Mouse (Mus musculus): ENCODE results near the gene Pkig. TPM values are rescaled to one million over a fixed set of nuclear protein-coding genes. Genes with fewer than 3 reads are reported as not detected.

Pkig gene
- total RNA-seq, 2 experiments from 2014 or later, result 86.6 to 93.5 TPM

- no peak for ATAC-seq (replicated peaks; ENCODE audit: low FRiP score, poor library complexity, severe bottlenecking)
These were observed 44.7 kb downstream of the Pkig start for GRCm38 (mm10) chr2:163702921-163703320.

GRCm38 (mm10) chr2:163703599-163704260 lies 45.5 kb downstream of the Pkig start:
- no peak for ATAC-seq (replicated peaks; ENCODE audit: low FRiP score, poor library complexity, severe bottlenecking)

GRCm38 (mm10) chr2:163708321-163708720 lies 50.1 kb downstream of the Pkig start:
- ATAC-seq (replicated peaks; ENCODE audit: low FRiP score, poor library complexity, severe bottlenecking), result no peak

- ATAC-seq (replicated peaks; ENCODE audit: low FRiP score, poor library complexity, severe bottlenecking), result no peak
These were observed 50.6 kb downstream of the Pkig start for GRCm38 (mm10) chr2:163708763-163709250.

- ATAC-seq (replicated peaks; ENCODE audit: low FRiP score, poor library complexity, severe bottlenecking), result no peak
These were observed 51.8 kb downstream of the Pkig start for GRCm38 (mm10) chr2:163710000-163710399.

GRCm38 (mm10) chr2:163710606-163711159 lies 52.5 kb downstream of the Pkig start:
- no peak for ATAC-seq (replicated peaks; ENCODE audit: low FRiP score, poor library complexity, severe bottlenecking)

- ATAC-seq (replicated peaks; ENCODE audit: low FRiP score, poor library complexity, severe bottlenecking), result no peak
These were observed 53.2 kb downstream of the Pkig start for GRCm38 (mm10) chr2:163711368-163711868.

GRCm38 (mm10) chr2:163712473-163712872 lies 54.3 kb downstream of the Pkig start:
- no peak for ATAC-seq (replicated peaks; ENCODE audit: low FRiP score, poor library complexity, severe bottlenecking)

GRCm38 (mm10) chr2:163712874-163713273 lies 54.7 kb downstream of the Pkig start:
- no peak for ATAC-seq (replicated peaks; ENCODE audit: low FRiP score, poor library complexity, severe bottlenecking)

GRCm38 (mm10) chr2:163713340-163713739 lies 55.2 kb downstream of the Pkig start:
- ATAC-seq (replicated peaks; ENCODE audit: low FRiP score, poor library complexity, severe bottlenecking), result no peak

- ATAC-seq (replicated peaks; ENCODE audit: low FRiP score, poor library complexity, severe bottlenecking), result no peak
These were observed 58.3 kb downstream of the Pkig start for GRCm38 (mm10) chr2:163716448-163716847.

- ATAC-seq (replicated peaks; ENCODE audit: low FRiP score, poor library complexity, severe bottlenecking), result no peak
These were observed 58.7 kb downstream of the Pkig start for GRCm38 (mm10) chr2:163716853-163717252.

GRCm38 (mm10) chr2:163718526-163718925 lies 60.3 kb downstream of the Pkig start:
- ATAC-seq (replicated peaks; ENCODE audit: low FRiP score, poor library complexity, severe bottlenecking), result no peak

- peak; percentile 84 for ATAC-seq (replicated peaks; ENCODE audit: low FRiP score, poor library complexity, severe bottlenecking)
These were observed 60.9 kb downstream of the Pkig start for GRCm38 (mm10) chr2:163718951-163719603.

GRCm38 (mm10) chr2:163719616-163720015 lies 61.4 kb downstream of the Pkig start:
- no peak for ATAC-seq (replicated peaks; ENCODE audit: low FRiP score, poor library complexity, severe bottlenecking)

- no peak for ATAC-seq (replicated peaks; ENCODE audit: low FRiP score, poor library complexity, severe bottlenecking)
These were observed 64.4 kb downstream of the Pkig start for GRCm38 (mm10) chr2:163722550-163722949.

- ATAC-seq (replicated peaks; ENCODE audit: low FRiP score, poor library complexity, severe bottlenecking), result no peak
These were observed 68.7 kb downstream of the Pkig start for GRCm38 (mm10) chr2:163726766-163727393.

- no peak for ATAC-seq (replicated peaks; ENCODE audit: low FRiP score, poor library complexity, severe bottlenecking)
These were observed 70.1 kb downstream of the Pkig start for GRCm38 (mm10) chr2:163728300-163728699.

GRCm38 (mm10) chr2:163732021-163732420 lies 73.8 kb downstream of the Pkig start:
- ATAC-seq (replicated peaks; ENCODE audit: low FRiP score, poor library complexity, severe bottlenecking), result no peak

GRCm38 (mm10) chr2:163735163-163735562 lies 77.0 kb downstream of the Pkig start:
- ATAC-seq (replicated peaks; ENCODE audit: low FRiP score, poor library complexity, severe bottlenecking), result no peak

Measured in erythroid progenitor cell, adult 5-6 weeks (primary cell).